Mouse (Mus musculus): ENCODE results near the gene Stag2.

DNA sequence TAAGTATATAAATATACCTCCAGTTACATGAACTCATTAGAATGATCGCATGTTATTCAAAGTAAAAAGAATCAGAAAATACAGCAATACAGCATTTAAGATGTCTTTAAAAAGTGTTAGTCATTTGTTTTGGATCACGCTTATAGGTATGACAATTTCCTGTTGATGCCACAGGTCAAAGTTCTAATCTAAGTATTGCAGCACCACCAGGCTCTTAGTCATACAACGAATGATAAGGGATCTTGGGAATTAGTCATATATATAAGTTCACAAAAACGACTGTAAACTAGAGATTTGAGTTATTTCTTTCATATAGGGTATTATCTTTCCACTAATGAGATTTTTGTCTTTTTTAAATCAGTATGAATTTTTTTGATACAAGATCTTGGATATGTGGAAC, 5.1 kb upstream of the Stag2 start:
- TF ChIP-seq POLR2A (IDR thresholded peaks at IDR 0.05; ENCODE audit: low read depth, low read length) = no peak
- no peak for TF ChIP-seq CTCF (IDR thresholded peaks at IDR 0.05; ENCODE audit: extremely low read depth, insufficient read depth, insufficient read length, insufficient replicate concordance)

Measured in spleen, adult 2 months (tissue).